Mouse (Mus musculus): Measurements from ENCODE around the gene Sapcd2. TPM values are rescaled to one million over a fixed set of nuclear protein-coding genes. Genes with fewer than 3 reads are reported as not detected.

Gene Sapcd2
- 51.4 and 51.6 TPM in 2 replicates for polyA plus RNA-seq (2016; fragmentation: Nextera tagmentation; extraction: Ambion mirVana)

DNA sequence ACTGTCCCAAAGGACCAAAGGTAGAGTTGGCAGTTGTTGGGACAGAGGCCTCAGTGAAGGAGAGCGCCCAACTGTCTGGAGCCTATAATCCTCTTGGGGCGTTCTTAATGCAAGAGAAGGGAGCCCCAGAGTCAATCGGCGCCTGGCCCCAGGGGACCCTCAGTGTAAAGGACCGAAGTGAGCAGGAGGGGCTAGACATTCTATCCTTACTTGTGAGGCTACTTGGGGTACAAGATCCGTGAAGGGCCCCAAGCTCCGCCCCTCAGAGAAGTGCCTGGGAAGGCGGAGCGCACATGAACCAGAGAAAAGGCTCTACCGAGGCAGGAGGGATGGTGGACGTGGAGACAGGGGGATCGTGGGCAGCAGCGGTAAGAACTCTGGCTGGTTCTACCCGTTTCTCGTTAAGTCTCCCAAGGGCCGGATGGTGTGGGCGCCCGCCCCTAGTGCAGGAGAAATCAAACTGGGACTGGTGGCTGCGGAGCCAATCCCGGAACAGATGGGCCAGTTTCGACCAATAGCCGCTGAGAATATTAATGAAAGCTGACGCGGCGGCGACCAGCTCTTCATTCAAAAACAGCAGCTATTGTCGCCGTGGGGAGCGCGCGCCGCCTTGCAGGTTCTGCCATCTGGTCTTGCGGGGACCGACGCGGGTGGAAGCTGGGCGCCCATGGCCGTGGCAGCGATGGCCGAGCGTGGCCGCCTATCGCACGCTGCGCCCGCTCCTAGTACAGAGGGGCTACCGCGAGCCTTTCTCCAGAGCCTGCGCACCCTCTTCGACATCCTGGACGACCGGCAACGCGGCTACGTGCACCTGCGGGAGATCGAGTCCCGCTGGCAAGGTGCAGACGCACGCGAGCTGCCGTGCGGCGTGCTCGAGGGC lies at the start of gene Sapcd2:
Gene Sapcd2 (plus strand): TSS at position 558 of the 880 bp plus-strand sequence.
- peaks cover 23% of the 10 kb centered on the region for H3K36me3 ChIP-seq
- H3K9ac ChIP-seq: peak within 1 kb of the TSS; percentile 72
- 0 out of 2 replicates have a peak, but pooled peaks cover 3% of the 10 kb centered on the region for H3K27me3 ChIP-seq
- H3K4me1 ChIP-seq: peaks cover 20% of the 10 kb centered on the region
- no peaks in the 10 kb centered on the region for H3K9me3 ChIP-seq
- ATAC-seq (ENCODE audit: insufficient number of reproducible peaks, insufficient read depth, low FRiP score, low TSS enrichment): peak; percentile 91
- peak within 1 kb of the TSS; percentile 67 for H3K4me3 ChIP-seq
- 2% methylated on average over 65 of the region's 65 CpGs for WGBS
- H3K27ac ChIP-seq: peak within 1 kb of the TSS; percentile 84
- peak within 1 kb of the TSS; percentile 92 for H3K4me2 ChIP-seq (replicated peaks)

DNA sequence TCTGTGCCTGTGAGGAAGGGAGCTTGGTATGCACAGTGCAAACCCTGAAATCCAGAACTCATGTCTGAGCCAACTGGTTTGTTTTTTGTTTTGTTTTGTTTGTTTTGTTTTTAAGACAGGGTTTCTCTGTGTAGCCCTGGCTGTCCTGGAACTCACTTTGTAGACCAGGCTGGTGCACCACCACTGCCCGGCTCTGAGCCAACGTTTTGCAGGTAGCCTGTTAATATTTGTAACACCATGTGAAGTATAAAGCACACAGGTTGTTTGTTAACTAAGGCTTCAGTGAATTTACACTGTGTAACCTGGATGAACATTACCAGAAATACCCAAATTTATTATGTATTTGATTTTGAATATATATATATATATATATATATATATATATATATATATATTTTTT lies 46.1 kb upstream of the Sapcd2 start:
- Histone ChIP-seq H3K27me3 (peaks cover 11% of the 10 kb centered on the region), H3K9me3 (no peaks in the 10 kb centered on the region), H3K4me2 (replicated peaks) (no peak overlapping the region), H3K36me3 (no peaks in the 10 kb centered on the region), H3K4me3 (no peak overlapping the region), H3K27ac (no peak overlapping the region), H3K9ac (no peak overlapping the region), H3K4me1 (no peaks in the 10 kb centered on the region)
- WGBS: 78% methylated on average over 2 of the region's 2 CpGs
- ATAC-seq (ENCODE audit: insufficient number of reproducible peaks, insufficient read depth, low FRiP score, low TSS enrichment): no peak

DNA sequence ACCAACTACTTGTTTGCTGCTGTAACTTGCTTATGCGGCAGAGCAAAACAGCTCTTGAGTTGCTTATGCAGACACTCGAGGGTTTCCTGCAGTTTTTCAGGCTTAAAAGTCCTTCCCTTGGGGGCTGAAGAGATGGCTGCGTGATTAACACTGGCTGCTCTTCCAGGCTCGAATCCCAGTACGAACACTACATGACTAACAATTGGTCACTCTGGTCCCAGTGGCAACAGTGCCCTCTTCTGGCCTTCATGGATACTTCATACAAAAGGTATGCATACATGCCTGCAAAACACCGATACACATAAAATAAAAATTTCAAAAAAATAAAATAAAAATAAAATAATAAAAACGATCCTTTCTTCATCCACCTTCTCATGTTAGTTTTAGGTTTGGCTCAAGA lies 43.7 kb upstream of the Sapcd2 start:
- no peak overlapping the region for H3K9ac ChIP-seq
- 37% methylated on average over 7 of the region's 7 CpGs for WGBS
- no peak overlapping the region for H3K4me2 ChIP-seq (replicated peaks)
- H3K36me3 ChIP-seq: no peaks in the 10 kb centered on the region
- peaks cover 10% of the 10 kb centered on the region for H3K4me1 ChIP-seq
- H3K9me3 ChIP-seq: no peaks in the 10 kb centered on the region
- no peak for ATAC-seq (ENCODE audit: insufficient number of reproducible peaks, insufficient read depth, low FRiP score, low TSS enrichment)
- H3K27ac ChIP-seq: no peak overlapping the region
- H3K27me3 ChIP-seq: no peaks in the 10 kb centered on the region
- H3K4me3 ChIP-seq: no peak overlapping the region

DNA sequence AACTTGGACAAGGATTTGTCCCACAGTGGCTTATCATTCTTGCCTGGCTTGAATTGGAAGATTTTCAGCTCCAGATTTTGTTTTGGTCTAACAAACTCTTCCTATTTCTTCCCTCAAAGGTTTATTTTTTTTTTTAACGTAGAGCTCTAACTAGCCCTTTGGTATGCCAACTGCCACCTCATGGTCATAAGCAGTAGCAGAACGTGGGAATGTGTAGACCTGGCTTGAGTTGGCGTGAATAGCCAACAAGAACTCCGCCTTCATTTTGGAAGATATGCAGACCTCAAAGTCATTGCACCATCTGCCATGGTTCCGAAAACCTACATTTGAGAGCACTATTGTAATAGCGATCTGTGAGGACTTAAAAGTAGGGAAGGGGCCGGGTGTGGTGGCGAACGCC lies 40.7 kb upstream of the Sapcd2 start:
- Histone ChIP-seq H3K27ac (no peak overlapping the region), H3K4me1 (peaks cover 15% of the 10 kb centered on the region), H3K4me2 (replicated peaks) (peak overlapping the region; percentile 51), H3K4me3 (peak overlapping the region; percentile 93), H3K9me3 (no peaks in the 10 kb centered on the region), H3K9ac (peak overlapping the region; percentile 85; the same call in 1 of the 2 replicates), H3K36me3 (peaks cover 23% of the 10 kb centered on the region), H3K27me3 (no peaks in the 10 kb centered on the region)
- ATAC-seq (ENCODE audit: insufficient number of reproducible peaks, insufficient read depth, low FRiP score, low TSS enrichment): no peak
- WGBS: 65% methylated on average over 9 of the region's 9 CpGs

DNA sequence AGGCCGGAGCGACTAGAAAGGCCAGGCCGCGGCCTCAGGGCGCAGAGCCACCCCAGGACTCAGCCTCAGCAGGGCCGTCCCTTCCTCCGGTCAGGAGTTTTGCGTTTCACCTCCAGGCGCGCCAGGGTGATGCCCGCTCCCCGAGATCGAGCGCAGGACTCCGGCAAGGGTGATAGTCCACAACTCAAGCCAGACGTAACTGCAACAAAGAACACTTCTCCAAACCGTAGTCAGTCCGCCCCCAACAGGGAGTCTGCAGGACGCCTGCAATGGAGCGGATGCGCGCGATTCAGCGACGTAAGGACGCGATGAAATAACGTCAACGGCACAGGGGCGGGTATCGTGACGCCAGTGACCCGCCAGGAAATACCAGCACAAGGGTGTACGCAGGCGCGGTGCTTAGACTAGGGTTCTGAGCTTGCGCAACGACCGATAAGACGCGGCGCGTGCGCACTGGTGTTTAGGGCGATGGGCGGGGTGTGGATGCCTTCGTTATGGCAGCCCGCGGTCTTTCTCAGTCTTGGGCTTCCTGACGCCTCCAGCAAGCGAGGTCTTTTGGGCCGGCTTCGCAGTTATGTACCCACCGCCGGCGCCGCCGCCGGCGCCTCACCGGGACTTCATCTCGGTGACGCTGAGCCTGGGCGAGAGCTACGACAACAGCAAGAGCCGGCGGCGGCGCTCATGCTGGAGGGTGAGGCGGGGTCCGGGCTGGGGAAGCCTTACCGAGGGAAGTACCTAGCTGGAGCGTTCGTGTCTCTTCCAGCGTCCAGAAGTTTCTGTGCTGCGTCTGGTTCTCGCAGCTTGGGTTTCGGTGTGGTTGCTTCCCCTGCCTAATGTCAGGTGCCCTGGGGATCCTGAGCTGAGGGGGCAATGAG lies 39.6 kb upstream of the Sapcd2 start, which contains the start of gene Man1b1:
Gene Man1b1 (plus strand): TSS at position 53 of the 875 bp plus-strand sequence.
- Histone ChIP-seq H3K9ac (peak within 1 kb of the TSS; percentile 85), H3K9me3 (no peaks in the 10 kb centered on the region), H3K36me3 (peaks cover 33% of the 10 kb centered on the region), H3K4me2 (replicated peaks) (peak within 1 kb of the TSS; percentile 91), H3K4me3 (peak within 1 kb of the TSS; percentile 93), H3K4me1 (peaks cover 15% of the 10 kb centered on the region), H3K27me3 (no peaks in the 10 kb centered on the region), H3K27ac (peak within 1 kb of the TSS; percentile 91)
- peak; percentile 97 for ATAC-seq (ENCODE audit: insufficient number of reproducible peaks, insufficient read depth, low FRiP score, low TSS enrichment)
- under 1% methylated on average over 78 of the region's 78 CpGs for WGBS

DNA sequence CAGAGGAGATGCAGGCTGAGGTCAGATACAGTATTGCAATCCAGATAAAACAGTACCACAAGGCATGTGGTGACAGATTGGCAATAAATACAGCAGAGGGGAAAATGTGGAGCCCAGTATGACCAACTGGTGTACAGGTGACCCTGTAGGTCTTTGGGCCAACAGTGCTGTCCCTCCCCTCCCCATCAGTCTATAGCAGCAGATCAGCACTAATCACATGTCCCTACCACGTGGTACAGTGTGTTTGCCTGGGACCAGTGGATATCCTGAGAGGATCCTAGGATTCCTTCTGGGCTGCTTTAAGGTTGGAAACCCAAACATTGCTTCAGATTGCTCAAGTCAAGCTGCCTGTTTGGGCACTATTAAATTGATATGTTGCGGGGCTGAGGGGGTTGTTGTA lies 38.6 kb upstream of the Sapcd2 start:
- Histone ChIP-seq H3K4me1 (peaks cover 15% of the 10 kb centered on the region), H3K4me3 (peak overlapping the region; percentile 93), H3K9ac (peak overlapping the region; percentile 85), H3K27ac (no peak overlapping the region), H3K4me2 (replicated peaks) (peak overlapping the region; percentile 91), H3K27me3 (no peaks in the 10 kb centered on the region), H3K9me3 (no peaks in the 10 kb centered on the region), H3K36me3 (peaks cover 44% of the 10 kb centered on the region)
- ATAC-seq (ENCODE audit: insufficient number of reproducible peaks, insufficient read depth, low FRiP score, low TSS enrichment): no peak
- 77% methylated on average over 2 of the region's 2 CpGs for WGBS

DNA sequence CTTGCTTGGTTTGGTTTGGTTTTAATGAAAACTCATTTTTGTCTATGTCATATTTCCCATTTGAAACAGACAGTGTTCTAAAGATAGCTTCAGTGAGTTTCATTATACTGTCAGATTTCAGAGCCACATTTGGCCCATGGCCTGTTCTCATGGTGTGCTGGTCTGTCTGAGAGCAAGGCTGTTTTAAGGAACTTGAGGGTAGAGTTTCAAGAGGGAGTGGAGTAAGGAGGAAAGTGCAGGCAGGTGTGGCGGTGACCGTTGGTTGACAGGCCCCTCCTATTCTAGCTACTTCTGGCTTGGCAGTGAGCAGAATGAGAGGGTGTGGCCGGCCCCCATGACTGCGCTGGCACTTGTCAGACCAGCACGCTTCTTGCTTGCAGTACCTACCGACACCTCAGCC lies 33.8 kb upstream of the Sapcd2 start:
- no peaks in the 10 kb centered on the region for H3K9me3 ChIP-seq
- H3K4me1 ChIP-seq: peaks cover 6% of the 10 kb centered on the region
- no peak overlapping the region for H3K9ac ChIP-seq
- H3K27me3 ChIP-seq: no peaks in the 10 kb centered on the region
- ATAC-seq (ENCODE audit: insufficient number of reproducible peaks, insufficient read depth, low FRiP score, low TSS enrichment): no peak
- H3K27ac ChIP-seq: no peak overlapping the region
- H3K36me3 ChIP-seq: peaks cover 81% of the 10 kb centered on the region
- H3K4me2 ChIP-seq (replicated peaks): no peak overlapping the region
- 93% methylated on average over 6 of the region's 6 CpGs for WGBS
- H3K4me3 ChIP-seq: no peak overlapping the region

DNA sequence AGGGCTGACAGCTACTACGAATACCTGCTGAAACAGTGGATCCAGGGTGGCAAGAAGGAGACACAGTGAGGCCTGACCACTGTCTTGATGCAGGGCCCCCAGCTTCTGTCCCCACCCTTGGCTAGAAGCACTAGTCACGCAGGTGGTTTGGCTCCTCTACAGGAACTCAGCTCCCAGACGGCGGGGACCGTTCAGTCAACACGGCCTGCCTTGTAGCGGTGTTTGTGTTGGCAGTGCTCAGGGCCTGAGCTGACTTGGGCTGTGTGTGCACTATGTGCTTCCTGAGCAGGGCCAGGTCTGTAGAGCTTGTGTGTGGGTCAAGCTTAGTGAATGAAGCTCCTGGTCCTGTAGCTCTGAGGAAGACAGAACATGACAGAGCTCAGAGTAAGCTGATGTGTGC lies 24.0 kb upstream of the Sapcd2 start:
- Histone ChIP-seq H3K27me3 (no peaks in the 10 kb centered on the region), H3K9me3 (no peaks in the 10 kb centered on the region), H3K27ac (no peak overlapping the region), H3K36me3 (peaks cover 97% of the 10 kb centered on the region), H3K4me3 (no peak overlapping the region), H3K9ac (no peak overlapping the region), H3K4me2 (replicated peaks) (no peak overlapping the region), H3K4me1 (no peaks in the 10 kb centered on the region)
- 94% methylated on average over 7 of the region's 7 CpGs for WGBS
- ATAC-seq (ENCODE audit: insufficient number of reproducible peaks, insufficient read depth, low FRiP score, low TSS enrichment): no peak

DNA sequence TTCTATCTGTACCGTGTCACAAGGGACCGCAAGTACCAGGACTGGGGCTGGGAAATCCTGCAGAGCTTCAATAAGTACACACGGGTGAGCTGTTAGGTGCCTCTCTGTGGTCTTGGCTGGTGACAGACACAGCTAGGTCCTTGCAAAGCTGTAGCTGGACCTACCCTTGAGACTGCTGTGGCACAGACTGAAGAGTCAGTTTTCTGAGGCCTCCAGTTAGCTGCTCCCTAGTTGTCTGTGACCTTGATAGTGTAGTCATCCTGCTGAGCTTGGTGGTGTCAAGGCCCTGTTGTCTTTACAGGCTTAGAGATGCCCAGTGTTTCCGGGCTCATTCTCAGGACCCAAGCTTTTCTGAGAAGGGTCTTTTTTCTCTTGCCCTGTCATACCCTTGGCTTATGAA lies 22.6 kb upstream of the Sapcd2 start:
- no peak for ATAC-seq (ENCODE audit: insufficient number of reproducible peaks, insufficient read depth, low FRiP score, low TSS enrichment)
- peaks cover 87% of the 10 kb centered on the region for H3K36me3 ChIP-seq
- no peak overlapping the region for H3K4me3 ChIP-seq
- H3K9ac ChIP-seq: no peak overlapping the region
- H3K27ac ChIP-seq: no peak overlapping the region
- H3K27me3 ChIP-seq: no peaks in the 10 kb centered on the region
- WGBS: 93% methylated on average over 4 of the region's 4 CpGs
- H3K9me3 ChIP-seq: no peaks in the 10 kb centered on the region
- no peaks in the 10 kb centered on the region for H3K4me1 ChIP-seq
- H3K4me2 ChIP-seq (replicated peaks): no peak overlapping the region

DNA sequence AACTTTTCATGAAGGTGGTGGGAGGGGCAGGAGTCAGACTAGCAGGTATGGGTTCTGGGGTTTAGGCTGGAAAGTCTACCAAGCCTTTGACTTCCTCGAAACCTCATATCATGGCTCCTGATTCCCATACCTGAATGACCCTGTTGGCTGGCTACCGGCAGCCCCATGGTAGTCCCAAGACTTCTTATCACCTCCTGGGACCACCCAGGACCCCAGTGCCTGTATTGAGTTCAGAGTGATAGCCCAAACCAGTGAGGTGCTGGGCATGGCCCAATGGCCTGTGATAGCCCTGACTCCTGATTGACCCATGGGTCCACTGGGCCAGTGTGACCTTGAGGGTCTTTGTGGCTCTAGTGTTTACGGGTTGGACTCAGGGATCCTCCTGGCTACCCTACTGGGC lies 21.4 kb upstream of the Sapcd2 start:
- Histone ChIP-seq H3K27ac (no peak overlapping the region), H3K4me2 (replicated peaks) (no peak overlapping the region), H3K27me3 (no peaks in the 10 kb centered on the region), H3K4me3 (no peak overlapping the region), H3K9me3 (no peaks in the 10 kb centered on the region), H3K36me3 (peaks cover 75% of the 10 kb centered on the region), H3K4me1 (peaks cover 7% of the 10 kb centered on the region), H3K9ac (no peak overlapping the region)
- ATAC-seq (ENCODE audit: insufficient number of reproducible peaks, insufficient read depth, low FRiP score, low TSS enrichment): no peak
- 95% methylated on average over 3 of the region's 3 CpGs for WGBS

DNA sequence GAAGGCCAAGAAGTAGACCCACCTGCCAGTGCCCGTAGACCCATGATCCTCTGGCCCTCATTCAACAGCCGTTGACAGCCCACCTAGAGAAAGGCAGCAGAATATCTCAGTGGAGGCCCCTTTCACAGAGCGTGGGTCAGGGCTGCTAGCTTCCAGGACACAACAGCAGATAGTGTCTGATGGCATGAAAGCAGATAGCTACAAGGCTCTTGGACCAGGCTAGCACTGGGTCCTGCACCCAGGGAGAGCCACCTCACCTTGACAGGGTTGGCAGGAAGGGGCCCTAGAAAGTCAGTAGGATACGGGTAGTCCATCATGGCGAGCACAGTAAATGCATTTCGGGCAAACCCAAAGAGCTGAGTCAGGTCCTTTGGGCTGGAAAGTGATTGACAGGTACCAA lies 17.9 kb upstream of the Sapcd2 start:
- no peaks in the 10 kb centered on the region for H3K9me3 ChIP-seq
- no peak overlapping the region for H3K9ac ChIP-seq
- H3K36me3 ChIP-seq: peaks cover 43% of the 10 kb centered on the region
- H3K4me3 ChIP-seq: no peak overlapping the region
- H3K4me1 ChIP-seq: peaks cover 15% of the 10 kb centered on the region
- 82% methylated on average over 6 of the region's 6 CpGs for WGBS
- no peak for ATAC-seq (ENCODE audit: insufficient number of reproducible peaks, insufficient read depth, low FRiP score, low TSS enrichment)
- H3K4me2 ChIP-seq (replicated peaks): no peak overlapping the region
- no peak overlapping the region for H3K27ac ChIP-seq
- H3K27me3 ChIP-seq: no peaks in the 10 kb centered on the region

All from embryonic facial prominence, embryonic 12.5 days (tissue).